Mouse (Mus musculus) kidney, adult 2 months (tissue): Measurements from ENCODE around the gene Hoxc8.

Experiments used
- CTCF ChIP-seq: fragments of 200-500 bp; conservative IDR thresholded peaks from 2 replicates; pipeline ENCODE4 v1.5.1; 2011; ENCODE audit warnings: low read depth, mild to moderate bottlenecking, control low read depth, low read length, moderate library complexity, mixed read lengths; ENCODE audit not compliant: insufficient read depth, insufficient read length
- POLR2A ChIP-seq: fragments of 200-500 bp; IDR thresholded peaks from one replicate; pipeline ENCODE4 v1.6.1; 2011; ENCODE audit warnings: low read depth, low read length, control low read depth

DNA sequence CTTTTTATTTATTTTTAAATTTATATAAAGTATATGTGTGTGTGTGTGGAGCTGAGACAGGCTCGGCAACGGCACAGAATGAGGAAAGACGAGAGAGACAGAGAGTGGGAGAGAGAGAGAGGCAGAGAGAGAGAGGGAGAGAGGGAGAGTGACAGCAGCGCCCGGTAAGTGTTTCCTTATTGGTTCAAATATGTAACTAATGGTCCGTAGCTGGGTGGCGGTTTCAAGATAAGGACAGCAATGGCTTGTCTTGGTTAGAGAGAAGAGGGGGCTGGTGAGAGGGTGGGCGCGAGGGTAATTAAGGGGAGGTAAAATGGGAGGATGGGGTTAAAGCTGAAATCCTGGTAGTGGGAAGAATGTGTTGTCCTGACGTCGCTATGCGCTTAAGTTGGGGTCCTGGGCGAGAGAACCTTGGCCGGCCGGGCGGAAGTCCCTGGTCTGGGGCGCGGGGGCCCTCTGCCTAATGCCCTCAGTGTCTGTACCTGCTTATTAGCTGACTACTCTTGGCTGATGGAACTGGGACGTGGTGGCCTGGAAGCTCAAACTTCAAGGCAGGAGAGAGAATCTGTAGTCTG is 8.3 kb downstream of the Hoxc8 start:
- TF ChIP-seq CTCF: no peak
- no peak for TF ChIP-seq POLR2A
